Mouse (Mus musculus) pancreas, adult 10 weeks (tissue): ENCODE measurements around the gene Sh2b1. TPM values are rescaled to one million over a fixed set of nuclear protein-coding genes. Genes with fewer than 3 reads are reported as not detected.

Source experiments
- polyA plus RNA-seq: library from polyadenylated mRNA; stranded (reverse); fragments of 350-450 nt; fragmentation: Illumina TruSeq; extraction: RNeasy Lipid Tissue Mini Kit (QIAGEN cat#74804); gene quantifications from one replicate; pipeline ENCODE4 v1.2.3, GENCODE M21; 2015; ENCODE audit warnings: low read depth, low replicate concordance; ENCODE audit not compliant: insufficient read depth

The Sh2b1 gene
- polyA plus RNA-seq, result 13.6 TPM

DNA sequence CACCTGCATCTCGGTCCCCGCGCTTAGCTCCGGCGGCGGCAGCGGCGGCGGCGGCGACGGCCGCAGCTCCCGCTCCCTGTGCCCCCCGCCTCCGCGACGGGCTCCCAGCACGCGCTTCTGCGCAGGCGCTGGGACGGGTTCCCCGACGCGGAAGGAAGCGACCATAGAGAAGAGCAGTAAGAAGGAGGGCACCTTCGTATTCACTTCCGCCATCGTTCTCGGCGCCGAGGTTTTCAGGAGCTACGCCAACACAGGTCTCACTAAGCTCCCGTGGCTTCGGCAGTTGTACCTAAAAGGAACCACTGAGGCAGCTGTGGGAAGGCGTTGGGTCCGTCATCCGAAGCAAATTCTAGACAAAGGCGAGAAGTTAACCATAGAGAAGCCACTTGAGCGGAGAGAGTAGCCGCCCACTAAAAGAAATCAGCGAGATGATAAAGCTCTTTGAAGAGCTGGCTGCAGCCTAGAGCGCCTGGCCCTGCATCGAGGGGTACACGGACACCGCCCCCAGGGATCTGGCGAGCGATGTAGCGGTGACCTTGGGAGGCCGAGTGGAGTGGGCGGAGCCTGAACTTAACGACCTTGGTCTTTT lies at the start of gene Sh2b1:
Sh2b1 (minus strand) TSS at position 432 of the 589 bp plus-strand sequence.

DNA sequence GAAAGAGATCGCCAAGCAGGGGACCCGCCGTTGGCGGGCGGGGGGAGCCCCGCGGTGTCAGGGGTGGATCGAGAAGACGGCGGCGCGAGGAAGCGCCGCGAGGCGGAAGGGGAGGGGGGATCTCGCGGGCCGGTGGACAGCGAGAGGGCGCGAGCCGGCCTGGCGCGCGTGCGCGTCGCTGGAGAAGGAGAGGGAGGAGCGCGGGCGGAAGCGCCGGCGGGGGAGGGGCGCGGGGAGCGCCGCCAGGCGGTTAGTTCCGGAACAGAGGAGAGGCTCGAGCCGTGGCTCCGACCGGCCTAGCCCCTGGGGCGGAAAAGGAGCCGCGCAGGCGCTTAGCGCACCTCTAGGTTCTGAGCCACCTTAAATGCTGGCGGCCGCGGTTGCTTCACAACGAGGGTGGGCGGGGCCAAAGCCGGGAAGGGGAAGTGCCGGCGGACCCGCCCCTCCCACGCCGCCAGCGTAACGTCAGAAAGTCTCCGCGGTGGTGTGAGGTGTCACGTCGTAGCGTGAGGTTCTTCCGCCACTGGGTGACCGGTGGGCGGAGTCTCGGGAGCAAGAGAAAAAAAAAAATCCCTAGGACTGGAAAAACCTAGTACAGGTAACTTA lies 28.2 kb upstream of the Sh2b1 start, which contains the start of gene Atxn2l:
Atxn2l (minus strand) TSS at position 165 of the 606 bp plus-strand sequence.

GRCm38 (mm10) chr7:126487052-126487483 lies 11.8 kb upstream of the Sh2b1 start, which contains the start of gene Tufm:
TSS of gene Tufm (plus strand) at chr7:126487361.

DNA sequence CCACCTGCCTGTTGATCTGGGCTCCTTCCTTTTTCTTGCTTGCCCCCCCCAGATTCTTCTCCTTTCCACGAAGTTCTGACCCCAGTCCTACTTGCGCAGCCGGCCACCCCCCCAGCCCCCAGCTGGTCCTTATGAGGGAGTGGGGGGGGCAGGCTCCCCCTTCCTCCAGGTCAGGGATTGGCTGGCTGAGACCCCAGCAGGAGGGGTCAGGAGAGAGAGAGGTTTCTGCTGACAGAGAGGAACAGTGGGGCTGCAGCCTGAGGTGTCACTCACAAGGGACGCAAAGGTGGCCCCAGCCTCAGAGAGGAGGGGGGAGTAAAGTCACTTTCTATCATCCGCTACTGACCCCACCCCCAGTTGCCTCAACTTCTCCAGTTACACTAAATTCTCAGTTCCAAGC lies 12.2 kb downstream of the Sh2b1 start, which contains the start of gene Atp2a1:
Atp2a1 (minus strand) TSS at position 105 of the 400 bp plus-strand sequence.

DNA sequence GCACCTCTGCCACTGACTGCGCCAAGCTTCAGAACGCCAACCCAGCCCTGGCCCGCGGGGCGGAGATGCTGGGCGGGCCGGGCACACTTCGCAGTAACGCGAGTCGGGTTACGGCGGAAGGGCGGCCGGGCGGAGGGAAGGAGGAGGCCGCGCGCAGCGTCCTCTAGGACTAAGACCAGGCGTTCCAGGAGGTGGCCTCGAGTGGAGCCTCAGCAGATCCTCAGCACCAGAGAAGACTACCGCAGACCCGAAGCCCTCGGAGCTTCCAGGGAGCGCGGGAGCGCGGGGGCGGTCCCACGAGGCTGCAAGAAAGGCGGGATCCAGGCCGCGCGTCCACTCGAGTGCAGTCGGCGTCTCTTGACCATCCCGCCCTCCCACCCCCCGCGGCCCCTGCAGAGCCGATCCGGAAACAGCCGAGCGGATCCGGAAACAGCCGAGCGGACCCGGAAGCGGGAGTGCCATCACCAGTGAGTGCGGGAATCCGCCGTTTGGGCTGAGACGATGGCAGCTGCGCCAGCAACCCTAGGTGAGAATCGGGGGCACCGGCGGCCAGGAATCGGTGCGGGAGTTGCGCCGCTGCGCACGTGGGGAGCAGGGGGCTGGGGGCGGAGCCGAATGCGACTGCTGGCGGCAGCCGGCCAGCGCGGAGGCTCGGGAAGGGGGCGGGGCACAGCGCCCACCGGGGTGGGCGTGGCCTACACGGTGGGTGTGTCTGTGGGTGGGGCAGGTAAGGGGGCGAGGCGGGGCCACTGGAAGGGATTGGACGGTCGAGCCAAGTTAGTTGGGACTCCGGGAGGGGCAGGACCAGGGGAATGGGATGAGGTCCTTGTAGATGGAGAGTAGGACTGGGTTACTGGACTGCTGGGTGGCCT lies 46.4 kb downstream of the Sh2b1 start, which contains the start of gene Rabep2:
Rabep2 (plus strand) TSS at position 129 of the 872 bp plus-strand sequence.

Other genes with a start within 250 kb of the Sh2b1 start
- gene Sbk1, start 202.8 kb downstream of the Sh2b1 start, polyA plus RNA-seq, result 0.83 TPM
- not detected for gene Lat, start 105.9 kb downstream of the Sh2b1 start, polyA plus RNA-seq
- gene Spns1, start 98.0 kb downstream of the Sh2b1 start, polyA plus RNA-seq, result 21.5 TPM
- gene Nfatc2ip, start 78.7 kb downstream of the Sh2b1 start, polyA plus RNA-seq, result 1.7 TPM
- gene Cd19, start 60.5 kb downstream of the Sh2b1 start, polyA plus RNA-seq, result 0.33 TPM
- gene Rabep2, start 46.7 kb downstream of the Sh2b1 start, polyA plus RNA-seq, result 6.8 TPM
- not detected for gene Atp2a1, start 12.3 kb downstream of the Sh2b1 start, polyA plus RNA-seq
- 15.1 TPM for gene Tufm, start 11.9 kb upstream of the Sh2b1 start, polyA plus RNA-seq
- 32.1 TPM for gene Atxn2l, start 28.0 kb upstream of the Sh2b1 start, polyA plus RNA-seq
- 22.8 TPM for gene Eif3c, start 91.0 kb upstream of the Sh2b1 start, polyA plus RNA-seq
- 1.6 TPM for gene Apobr, start 109.5 kb upstream of the Sh2b1 start, polyA plus RNA-seq
- gene Cln3, start 110.4 kb upstream of the Sh2b1 start, polyA plus RNA-seq, result 26.6 TPM
- gene Il27, start 119.5 kb upstream of the Sh2b1 start, polyA plus RNA-seq, result not detected
- gene Nupr1, start 155.4 kb upstream of the Sh2b1 start, polyA plus RNA-seq, result 3,774 TPM
- gene Sgf29, start 173.9 kb upstream of the Sh2b1 start, polyA plus RNA-seq, result 23.8 TPM
- gene Sult1a1, start 201.0 kb upstream of the Sh2b1 start, polyA plus RNA-seq, result 32.4 TPM
- gene Bola2, start 220.0 kb upstream of the Sh2b1 start, polyA plus RNA-seq, result 43.5 TPM
- 3.1 TPM for gene Slx1b, start 220.4 kb upstream of the Sh2b1 start, polyA plus RNA-seq
- gene Coro1a, start 232.4 kb upstream of the Sh2b1 start, polyA plus RNA-seq, result 7.3 TPM